In the genomic region with DNA sequence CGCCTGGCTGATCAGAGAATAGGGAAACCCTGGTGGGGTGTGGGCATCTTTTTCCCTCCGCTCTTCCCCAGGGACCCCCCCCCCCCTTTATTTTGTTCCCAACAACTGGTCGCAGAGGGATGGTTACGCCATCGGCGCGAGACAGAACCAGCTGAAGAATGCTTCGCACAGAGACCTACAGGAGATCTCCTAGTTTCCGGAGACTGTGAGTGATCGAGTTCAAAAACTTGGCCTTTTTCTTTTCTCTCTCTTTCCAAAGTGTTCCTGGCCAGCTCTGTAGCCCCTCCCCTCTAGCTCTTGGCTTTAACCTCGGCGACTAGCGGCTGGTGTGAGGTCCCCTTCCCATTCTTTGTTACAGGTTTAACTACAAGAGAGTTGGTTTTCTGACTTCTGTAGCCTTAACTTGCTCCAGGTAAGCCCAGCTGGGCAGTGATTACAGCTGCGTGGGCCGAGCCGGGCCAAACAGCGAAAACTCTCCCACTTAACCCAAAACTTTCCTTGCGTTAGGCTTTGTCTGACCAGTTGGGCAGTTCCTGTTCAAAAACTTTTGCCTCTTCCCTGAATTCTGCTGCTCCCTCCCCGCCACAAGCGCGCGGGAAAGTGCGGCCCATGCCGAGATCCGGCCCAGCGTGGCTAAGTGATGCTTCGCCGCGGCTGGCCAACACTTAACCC, we compare ENCODE assay signal across 8 mouse cellular contexts. TPM values are rescaled to one million over a fixed set of nuclear protein-coding genes. Genes with fewer than 3 reads are reported as not detected.
A peak's percentile ranks its signal among the peaks of the same experiment; 100 is the strongest.
DNase-seq lines count a peak whose midpoint lies in the region; ATAC-seq lines count a peak whose summit lies in the region.

No protein-coding gene starts in this region.

- H3K9ac ChIP-seq in forebrain, embryonic 14.5 days (ENCODE audit: low read length), result no peak overlapping the region
- peak overlapping the region; percentile 64 for H3K9ac ChIP-seq in limb, embryonic 12.5 days (replicated peaks)
- no peak overlapping the region; the same call in 1 of the 2 replicates for H3K9ac ChIP-seq in midbrain, embryonic 14.5 days (replicated peaks; ENCODE audit: low read length)

- no peaks in the 10 kb centered on the region for H3K27me3 ChIP-seq in forebrain, embryonic 14.5 days (replicated peaks; ENCODE audit: control insufficient read depth, insufficient read depth, low read length)
- no peaks in the 10 kb centered on the region for H3K27me3 ChIP-seq in hindbrain, embryonic 10.5 days (ENCODE audit: insufficient read depth, poor library complexity, severe bottlenecking)
- H3K27me3 ChIP-seq in limb, embryonic 12.5 days, result no peaks in the 10 kb centered on the region
- H3K27me3 ChIP-seq in midbrain, embryonic 14.5 days (ENCODE audit: control insufficient read depth, insufficient read depth, low read length), result no peaks in the 10 kb centered on the region

- H3K4me3 ChIP-seq in forebrain, embryonic 14.5 days (ENCODE audit: low read depth, low read length), result peak overlapping the region; percentile 20
- peak overlapping the region; percentile 53 for H3K4me3 ChIP-seq in hindbrain, embryonic 10.5 days
- H3K4me3 ChIP-seq in limb, embryonic 12.5 days (replicated peaks), result peak overlapping the region; percentile 40
- peak overlapping the region; percentile 25 for H3K4me3 ChIP-seq in midbrain, embryonic 14.5 days (replicated peaks; ENCODE audit: low read depth, low read length)

- H3K4me2 ChIP-seq in forebrain, embryonic 14.5 days (ENCODE audit: low read length), result peak overlapping the region; percentile 56
- H3K4me2 ChIP-seq in limb, embryonic 12.5 days, result peak overlapping the region; percentile 65
- peak overlapping the region; percentile 59 for H3K4me2 ChIP-seq in midbrain, embryonic 14.5 days (ENCODE audit: low read length)

- peak; percentile 67 for ATAC-seq in forebrain, embryonic 14.5 days
- ATAC-seq in limb, embryonic 12.5 days (ENCODE audit: insufficient number of reproducible peaks, insufficient read depth, low FRiP score, low TSS enrichment, low read depth), result peak; percentile 59; the same call in 1 of the 2 replicates
- ATAC-seq in midbrain, embryonic 14.5 days (ENCODE audit: low FRiP score, low TSS enrichment), result no peak; the same call in 1 of the 2 replicates

- H3K4me1 ChIP-seq in forebrain, embryonic 14.5 days (ENCODE audit: control insufficient read depth, insufficient read depth, low read length), result no peaks in the 10 kb centered on the region
- H3K4me1 ChIP-seq in hindbrain, embryonic 10.5 days (replicated peaks), result peaks cover 13% of the 10 kb centered on the region
- 0 out of 2 replicates have a peak, but pooled peaks cover 4% of the 10 kb centered on the region for H3K4me1 ChIP-seq in limb, embryonic 12.5 days (replicated peaks)
- 0 out of 2 replicates have a peak, but pooled peaks cover 5% of the 10 kb centered on the region for H3K4me1 ChIP-seq in midbrain, embryonic 14.5 days (ENCODE audit: control insufficient read depth, insufficient read depth, low read length)

- no peak overlapping the region for H3K27ac ChIP-seq in forebrain, embryonic 14.5 days (ENCODE audit: low read depth, low read length)
- peak overlapping the region; percentile 86 for H3K27ac ChIP-seq in hindbrain, embryonic 10.5 days
- peak overlapping the region; percentile 96 for H3K27ac ChIP-seq in limb, embryonic 12.5 days
- H3K27ac ChIP-seq in midbrain, embryonic 14.5 days (replicated peaks; ENCODE audit: low read depth, low read length), result no peak overlapping the region

- DNase-seq in adrenal gland, postnatal 25 days, result peak; percentile 43
- peak; percentile 37 for DNase-seq in forebrain, embryonic 14.5 days (ENCODE audit: low spot score)
- peak; percentile 69 for DNase-seq in hindbrain, embryonic 10.5 days (ENCODE audit: low spot score)
- DNase-seq in midbrain, embryonic 14.5 days, result peak; percentile 53
- DNase-seq in frontal cortex, adult 2 months (ENCODE audit: extremely low spot score in 1 of 2, low spot score in 1 of 2), result no peak
- DNase-seq in layer of hippocampus, postnatal 25 days (ENCODE audit: extremely low spot score in 1 of 2, low spot score in 1 of 2), result no peak
- DNase-seq in spleen, adult 12 weeks (ENCODE audit: low spot score), result no peak

- H3K36me3 ChIP-seq in forebrain, embryonic 14.5 days (ENCODE audit: control insufficient read depth, insufficient read depth, low read length), result no peaks in the 10 kb centered on the region
- H3K36me3 ChIP-seq in hindbrain, embryonic 10.5 days, result no peaks in the 10 kb centered on the region
- H3K36me3 ChIP-seq in limb, embryonic 12.5 days, result no peaks in the 10 kb centered on the region
- no peaks in the 10 kb centered on the region for H3K36me3 ChIP-seq in midbrain, embryonic 14.5 days (ENCODE audit: control insufficient read depth, insufficient read depth, low read length)

- no peaks in the 10 kb centered on the region for H3K9me3 ChIP-seq in forebrain, embryonic 14.5 days (replicated peaks; ENCODE audit: control insufficient read depth, low read length)
- no peaks in the 10 kb centered on the region for H3K9me3 ChIP-seq in hindbrain, embryonic 10.5 days
- peaks cover 6% of the 10 kb centered on the region; the same call in 1 of the 2 replicates for H3K9me3 ChIP-seq in limb, embryonic 12.5 days
- no peaks in the 10 kb centered on the region for H3K9me3 ChIP-seq in midbrain, embryonic 14.5 days (ENCODE audit: control insufficient read depth, low read length)

- WGBS in forebrain, embryonic 14.5 days, result under 1% methylated on average over 29 of the region's 29 CpGs
- under 1% methylated on average over 29 of the region's 29 CpGs for WGBS in hindbrain, embryonic 10.5 days
- 1% methylated on average over 29 of the region's 29 CpGs for WGBS in limb, embryonic 12.5 days
- WGBS in midbrain, embryonic 14.5 days, result 2% methylated on average over 29 of the region's 29 CpGs

RNA-seq across cellular contexts. Expression of gene Tmem176b, which starts 10.7 kb away (rescaled TPM):
- 498 and 582 TPM in 2 replicates for total RNA-seq in adrenal gland, postnatal 25 days (2021)
- polyA plus RNA-seq in forebrain, embryonic 14.5 days (2014; fragmentation: Nextera tagmentation; extraction: Ambion mirVana), result 108 and 131 TPM in 2 replicates
- polyA plus RNA-seq in hindbrain, embryonic 10.5 days (2016; fragmentation: Nextera tagmentation; extraction: Ambion mirVana), result 34.0 and 52.9 TPM in 2 replicates
- polyA plus RNA-seq in limb, embryonic 12.5 days (2016; fragmentation: Nextera tagmentation; extraction: Ambion mirVana), result 120 and 128 TPM in 2 replicates
- polyA plus RNA-seq in midbrain, embryonic 14.5 days (2014; fragmentation: Nextera tagmentation; extraction: Ambion mirVana), result 89.8 and 96.7 TPM in 2 replicates
- 80.2 and 89.1 TPM in 2 replicates for polyA plus RNA-seq in frontal cortex, adult 2 months (2012; rRNA removed)
- total RNA-seq in layer of hippocampus, postnatal 25 days (2021), result 10 to 100 TPM; 54.9 to 64.9 TPM

RNA-seq across cellular contexts. Expression of gene Tmem176a, which starts 11.2 kb away (rescaled TPM):
- total RNA-seq in adrenal gland, postnatal 25 days (2021), result 210 and 286 TPM in 2 replicates
- polyA plus RNA-seq in forebrain, embryonic 14.5 days (2014; fragmentation: Nextera tagmentation; extraction: Ambion mirVana), result 18.8 and 23.8 TPM in 2 replicates
- 16.9 and 21.5 TPM in 2 replicates for polyA plus RNA-seq in hindbrain, embryonic 10.5 days (2016; fragmentation: Nextera tagmentation; extraction: Ambion mirVana)
- polyA plus RNA-seq in limb, embryonic 12.5 days (2016; fragmentation: Nextera tagmentation; extraction: Ambion mirVana), result 37.4 and 38.9 TPM in 2 replicates
- polyA plus RNA-seq in midbrain, embryonic 14.5 days (2014; fragmentation: Nextera tagmentation; extraction: Ambion mirVana), result 11.1 and 17.2 TPM in 2 replicates
- 23.7 and 28.1 TPM in 2 replicates for polyA plus RNA-seq in frontal cortex, adult 2 months (2012; rRNA removed)
- total RNA-seq in layer of hippocampus, postnatal 25 days (2021), result 10 to 100 TPM; 22.8 to 26.9 TPM

RNA-seq across cellular contexts. Expression of gene Aoc1, which starts 20.7 kb away (rescaled TPM):
- total RNA-seq in adrenal gland, postnatal 25 days (2021), result not detected in 2 replicates
- polyA plus RNA-seq in forebrain, embryonic 14.5 days (2014; fragmentation: Nextera tagmentation; extraction: Ambion mirVana), result not detected in 2 replicates
- not detected in 2 replicates for polyA plus RNA-seq in hindbrain, embryonic 10.5 days (2016; fragmentation: Nextera tagmentation; extraction: Ambion mirVana)
- not detected in 2 replicates for polyA plus RNA-seq in limb, embryonic 12.5 days (2016; fragmentation: Nextera tagmentation; extraction: Ambion mirVana)
- polyA plus RNA-seq in midbrain, embryonic 14.5 days (2014; fragmentation: Nextera tagmentation; extraction: Ambion mirVana), result not detected in 2 replicates
- 0.10 and 0.38 TPM in 2 replicates for polyA plus RNA-seq in frontal cortex, adult 2 months (2012; rRNA removed)
- not detected for total RNA-seq in layer of hippocampus, postnatal 25 days (2021)

Comparison
In these comparisons a context has a peak if more than half of its experiments do, and no peak if none do; other contexts are left out.
1. DNase-seq: peak in adrenal gland, postnatal 25 days (single experiment), forebrain, embryonic 14.5 days (single experiment), hindbrain, embryonic 10.5 days (single experiment) and midbrain, embryonic 14.5 days (single experiment); none in frontal cortex, adult 2 months (0 of 2), layer of hippocampus, postnatal 25 days (0 of 2) and spleen, adult 12 weeks (single experiment).
2. H3K27ac ChIP-seq: peak in hindbrain, embryonic 10.5 days (single experiment) and limb, embryonic 12.5 days (single experiment); none in forebrain, embryonic 14.5 days (single experiment) and midbrain, embryonic 14.5 days (single experiment).
3. Peak in every context shown above with its lines, with median percentiles within 50 percentile points of each other: H3K4me2 ChIP-seq and H3K4me3 ChIP-seq.